Mouse (Mus musculus) hindbrain, embryonic 12.5 days (tissue): ENCODE measurements around the gene Sstr2. TPM values are rescaled to one million over a fixed set of nuclear protein-coding genes. Genes with fewer than 3 reads are reported as not detected.

Source experiments
- ATAC-seq: fragments of 200-750 bp; cut with Nextera tagmentation; 2 replicates; pipeline ENCODE4 v1.8.0; 2017; ENCODE audit warnings: moderate TSS enrichment; ENCODE audit not compliant: low FRiP score
- H3K27ac ChIP-seq: fragments of 300-500 bp; sonication (generic); 2 replicates; pipeline ENCODE4 v1.5.1; 2016; ENCODE audit warnings: mild to moderate bottlenecking
- H3K27me3 ChIP-seq: fragments of 300-500 bp; sonication (generic); 2 replicates; pipeline ENCODE4 v1.6.1; 2016; ENCODE audit warnings: mild to moderate bottlenecking
- H3K36me3 ChIP-seq: fragments of 300-500 bp; sonication (generic); 2 replicates; pipeline ENCODE4 v1.6.1; 2016; ENCODE audit warnings: mild to moderate bottlenecking
- H3K4me1 ChIP-seq: fragments of 300-500 bp; sonication (generic); 2 replicates; pipeline ENCODE4 v1.6.1; 2016
- H3K4me2 ChIP-seq: fragments of 300-500 bp; sonication (generic); replicated peaks from 2 replicates; pipeline ENCODE4 v1.6.1; 2016; ENCODE audit warnings: mild to moderate bottlenecking
- H3K4me3 ChIP-seq: fragments of 300-500 bp; sonication (generic); 2 replicates; pipeline ENCODE4 v1.5.1; 2016; ENCODE audit warnings: mild to moderate bottlenecking
- H3K9ac ChIP-seq: fragments of 300-500 bp; sonication (generic); 2 replicates; pipeline ENCODE4 v1.6.1; 2016; ENCODE audit warnings: mild to moderate bottlenecking, moderate library complexity
- H3K9me3 ChIP-seq: fragments of 300-500 bp; sonication (generic); replicated peaks from 2 replicates; pipeline ENCODE4 v1.6.1; 2016; ENCODE audit warnings: mild to moderate bottlenecking
- whole genome bisulfite sequencing: fragments of 180-500 bp; shearing (Covaris S2); methylation state at CpG from one replicate; pipeline ENCODE4 v1.1.7; 2016; 5-methylcytosine and 5-hydroxymethylcytosine counted together
- polyA plus RNA-seq: library from polyadenylated mRNA; unstranded; fragments of >200 nt; fragmentation: Nextera tagmentation; extraction: Ambion mirVana; gene quantifications from 2 replicates; pipeline ENCODE4 v1.2.1, GENCODE M21; 2016

Gene Sstr2
- polyA plus RNA-seq, 1 experiment from 2014 or later, result 37.8 TPM

GRCm38 (mm10) chr11:113664279-113664678 lies 45.1 kb downstream of the Sstr2 start:
- peaks cover 67% of the 10 kb centered on the region for H3K36me3 ChIP-seq
- WGBS, result 81% methylated on average over 2 of the region's 2 CpGs
- no peak overlapping the region for H3K9ac ChIP-seq

GRCm38 (mm10) chr11:113666205-113666604 lies 47.1 kb downstream of the Sstr2 start:
- Histone ChIP-seq H3K27ac (no peak overlapping the region), H3K4me1 (peaks cover 3% of the 10 kb centered on the region; the same call in 1 of the 2 replicates), H3K4me3 (no peak overlapping the region), H3K4me2 (no peak overlapping the region), H3K9ac (no peak overlapping the region), H3K27me3 (no peaks in the 10 kb centered on the region), H3K36me3 (peaks cover 58% of the 10 kb centered on the region), H3K9me3 (no peaks in the 10 kb centered on the region)
- no peak for ATAC-seq
- WGBS, result 89% methylated on average over 6 of the region's 6 CpGs

More at GRCm38 (mm10) chr11:113664279-113664678, 45.1 kb downstream of the Sstr2 start:
- H3K9me3 ChIP-seq, result no peaks in the 10 kb centered on the region
- ATAC-seq, result no peak
- no peak overlapping the region for H3K27ac ChIP-seq
- peaks cover 3% of the 10 kb centered on the region; the same call in 1 of the 2 replicates for H3K4me1 ChIP-seq
- H3K27me3 ChIP-seq, result no peaks in the 10 kb centered on the region
- H3K4me2 ChIP-seq, result no peak overlapping the region
- H3K4me3 ChIP-seq, result no peak overlapping the region

- no peaks in the 10 kb centered on the region for H3K9me3 ChIP-seq
- H3K27ac ChIP-seq, result no peak overlapping the region; the same call in 1 of the 2 replicates
- no peak overlapping the region for H3K9ac ChIP-seq
- no peak overlapping the region for H3K4me3 ChIP-seq
- no peaks in the 10 kb centered on the region for H3K27me3 ChIP-seq
- no peak overlapping the region for H3K4me2 ChIP-seq
- 65% methylated on average over 10 of the region's 10 CpGs for WGBS
- H3K36me3 ChIP-seq, result peaks cover 57% of the 10 kb centered on the region
- H3K4me1 ChIP-seq, result peaks cover 3% of the 10 kb centered on the region; the same call in 1 of the 2 replicates
- no peak for ATAC-seq
These were observed 47.5 kb downstream of the Sstr2 start for GRCm38 (mm10) chr11:113666648-113667047.

GRCm38 (mm10) chr11:113667122-113667521 lies 48.0 kb downstream of the Sstr2 start:
- Histone ChIP-seq H3K27ac (no peak overlapping the region), H3K36me3 (peaks cover 52% of the 10 kb centered on the region), H3K4me2 (no peak overlapping the region), H3K9ac (no peak overlapping the region), H3K4me1 (peaks cover 3% of the 10 kb centered on the region; the same call in 1 of the 2 replicates), H3K4me3 (no peak overlapping the region), H3K27me3 (no peaks in the 10 kb centered on the region), H3K9me3 (no peaks in the 10 kb centered on the region)
- 84% methylated on average over 2 of the region's 2 CpGs for WGBS
- no peak for ATAC-seq

GRCm38 (mm10) chr11:113667704-113668103 lies 48.6 kb downstream of the Sstr2 start:
- no peak overlapping the region for H3K4me2 ChIP-seq
- no peak overlapping the region for H3K9ac ChIP-seq
- H3K4me3 ChIP-seq, result no peak overlapping the region
- H3K27ac ChIP-seq, result no peak overlapping the region
- ATAC-seq, result no peak
- 88% methylated on average over 4 of the region's 4 CpGs for WGBS
- no peaks in the 10 kb centered on the region for H3K9me3 ChIP-seq
- H3K4me1 ChIP-seq, result peaks cover 3% of the 10 kb centered on the region; the same call in 1 of the 2 replicates
- peaks cover 52% of the 10 kb centered on the region for H3K36me3 ChIP-seq
- no peaks in the 10 kb centered on the region for H3K27me3 ChIP-seq

- ATAC-seq, result no peak
- H3K4me3 ChIP-seq, result no peak overlapping the region
- H3K9me3 ChIP-seq, result no peaks in the 10 kb centered on the region
- H3K36me3 ChIP-seq, result peaks cover 52% of the 10 kb centered on the region
- H3K27me3 ChIP-seq, result no peaks in the 10 kb centered on the region
- WGBS, result 95% methylated on average over 5 of the region's 5 CpGs
- no peak overlapping the region for H3K9ac ChIP-seq
- H3K4me1 ChIP-seq, result peaks cover 3% of the 10 kb centered on the region; the same call in 1 of the 2 replicates
- no peak overlapping the region for H3K27ac ChIP-seq
- no peak overlapping the region for H3K4me2 ChIP-seq
These were observed 49.7 kb downstream of the Sstr2 start for GRCm38 (mm10) chr11:113668857-113669256.

GRCm38 (mm10) chr11:113669711-113670110 lies 50.6 kb downstream of the Sstr2 start:
- Histone ChIP-seq H3K4me1 (peaks cover 3% of the 10 kb centered on the region; the same call in 1 of the 2 replicates), H3K4me3 (no peak overlapping the region), H3K36me3 (peaks cover 48% of the 10 kb centered on the region), H3K27me3 (no peaks in the 10 kb centered on the region), H3K9me3 (no peaks in the 10 kb centered on the region), H3K9ac (no peak overlapping the region), H3K27ac (no peak overlapping the region), H3K4me2 (no peak overlapping the region)
- no peak for ATAC-seq
- WGBS, result 54% methylated on average over 1 of the region's 4 CpGs

- no peaks in the 10 kb centered on the region for H3K27me3 ChIP-seq
- H3K4me3 ChIP-seq, result no peak overlapping the region
- H3K9ac ChIP-seq, result no peak overlapping the region
- ATAC-seq, result no peak
- no peaks in the 10 kb centered on the region for H3K9me3 ChIP-seq
- H3K4me2 ChIP-seq, result no peak overlapping the region
- WGBS, result 95% methylated on average over 4 of the region's 4 CpGs
- H3K4me1 ChIP-seq, result 0 out of 2 replicates have a peak, but pooled peaks cover 3% of the 10 kb centered on the region
- peaks cover 51% of the 10 kb centered on the region for H3K36me3 ChIP-seq
- no peak overlapping the region for H3K27ac ChIP-seq
These were observed 54.5 kb downstream of the Sstr2 start for GRCm38 (mm10) chr11:113673614-113674013.

- Histone ChIP-seq H3K4me3 (no peak overlapping the region), H3K4me2 (no peak overlapping the region), H3K9me3 (no peaks in the 10 kb centered on the region), H3K36me3 (peaks cover 47% of the 10 kb centered on the region), H3K27ac (no peak overlapping the region), H3K9ac (no peak overlapping the region), H3K27me3 (no peaks in the 10 kb centered on the region), H3K4me1 (0 out of 2 replicates have a peak, but pooled peaks cover 3% of the 10 kb centered on the region)
- ATAC-seq, result no peak
- 86% methylated on average over 5 of the region's 5 CpGs for WGBS
These were observed 55.5 kb downstream of the Sstr2 start for GRCm38 (mm10) chr11:113674595-113674994.

Other genes starting within 250 kb of the Sstr2 start
- 42.1 and 45.5 TPM in 2 replicates for gene Cog1, start 29.8 kb downstream of the Sstr2 start, polyA plus RNA-seq
- gene Slc39a11, start 30.7 kb downstream of the Sstr2 start, polyA plus RNA-seq, result 32.3 and 33.5 TPM in 2 replicates
- gene Fam104a, start 64.8 kb downstream of the Sstr2 start, polyA plus RNA-seq, result 49.9 and 50.4 TPM in 2 replicates
- gene D11Wsu47e, start 65.1 kb downstream of the Sstr2 start, polyA plus RNA-seq, result 23.8 and 25.9 TPM in 2 replicates
- gene Cpsf4l, start 90.7 kb downstream of the Sstr2 start, polyA plus RNA-seq, result 0.15 and 0.31 TPM in 2 replicates
- 98.7 and 106 TPM in 2 replicates for gene Cdc42ep4, start 132.5 kb downstream of the Sstr2 start, polyA plus RNA-seq